Mouse (Mus musculus) adrenal gland (tissue): ENCODE results near the gene Rasa3.

ENCODE experiments used
- intact Hi-C: fragments of 180-260 bp; cut with DNase I; formaldehyde crosslinking; loops from one replicate; pipeline ENCODE4 v1.15.1; 2025

Rasa3 gene

GRCm38 (mm10) chr8:13519503-13519902 lies 157.9 kb downstream of the Rasa3 start:
- intact Hi-C loops = no loop called here

GRCm38 (mm10) chr8:13517284-13517781 lies 160.1 kb downstream of the Rasa3 start:
- intact Hi-C loops = no loop called here
